Mouse (Mus musculus) hindbrain, embryonic 16.5 days (tissue): ENCODE measurements around the gene Ncoa5. TPM values are rescaled to one million over a fixed set of nuclear protein-coding genes. Genes with fewer than 3 reads are reported as not detected.

Source experiments
- ATAC-seq: fragments of 200-750 bp; cut with Nextera tagmentation; 2 replicates; pipeline ENCODE4 v1.8.0; 2017; ENCODE audit warnings: moderate TSS enrichment, moderate library complexity
- H3K27ac ChIP-seq: fragments of 300-500 bp; sonication (generic); 2 replicates; pipeline ENCODE4 v1.5.1; 2014; ENCODE audit warnings: low read depth, mild to moderate bottlenecking, control low read depth, low read length, moderate library complexity
- H3K27me3 ChIP-seq: fragments of 300-500 bp; sonication (generic); replicated peaks from 2 replicates; pipeline ENCODE4 v1.6.1; 2014; ENCODE audit warnings: low read length; ENCODE audit not compliant: control insufficient read depth, insufficient read depth
- H3K36me3 ChIP-seq: fragments of 300-500 bp; sonication (generic); 2 replicates; pipeline ENCODE4 v1.6.1; 2014; ENCODE audit warnings: mild to moderate bottlenecking, low read length, moderate library complexity, mixed read lengths; ENCODE audit not compliant: control insufficient read depth, insufficient read depth
- H3K4me1 ChIP-seq: fragments of 300-500 bp; sonication (generic); 2 replicates; pipeline ENCODE4 v1.6.1; 2014; ENCODE audit warnings: low read depth, low read length; ENCODE audit not compliant: control insufficient read depth, insufficient read depth
- H3K4me2 ChIP-seq: fragments of 300-500 bp; sonication (generic); 2 replicates; pipeline ENCODE4 v1.6.1; 2014; ENCODE audit warnings: mild to moderate bottlenecking, low read length, control low read depth, moderate library complexity
- H3K4me3 ChIP-seq: fragments of 300-500 bp; sonication (generic); 2 replicates; pipeline ENCODE4 v1.5.1; 2014; ENCODE audit warnings: mild to moderate bottlenecking, low read length, control low read depth, moderate library complexity
- H3K9ac ChIP-seq: fragments of 300-500 bp; sonication (generic); 2 replicates; pipeline ENCODE4 v1.6.1; 2014; ENCODE audit warnings: low read depth, mild to moderate bottlenecking, control low read depth, low read length, moderate library complexity
- H3K9me3 ChIP-seq: fragments of 300-500 bp; sonication (generic); 2 replicates; pipeline ENCODE4 v1.6.1; 2014; ENCODE audit warnings: mild to moderate bottlenecking, low read length, moderate library complexity; ENCODE audit not compliant: control insufficient read depth
- WGBS: fragments of 180-500 bp; shearing (Covaris S2); extraction: QIAGEN DNeasy Blood & Tissue Kit; methylation state at CpG from one replicate; pipeline ENCODE4 v1.1.7; 2014; 5-methylcytosine and 5-hydroxymethylcytosine counted together
- polyA plus RNA-seq: library from polyadenylated mRNA; unstranded; fragments of >200 nt; fragmentation: Nextera tagmentation; extraction: Ambion mirVana; gene quantifications from 2 replicates; pipeline ENCODE4 v1.2.1, GENCODE M21; 2015

Gene Ncoa5
- polyA plus RNA-seq, 1 experiment from 2014 or later = 83.8 TPM

DNA sequence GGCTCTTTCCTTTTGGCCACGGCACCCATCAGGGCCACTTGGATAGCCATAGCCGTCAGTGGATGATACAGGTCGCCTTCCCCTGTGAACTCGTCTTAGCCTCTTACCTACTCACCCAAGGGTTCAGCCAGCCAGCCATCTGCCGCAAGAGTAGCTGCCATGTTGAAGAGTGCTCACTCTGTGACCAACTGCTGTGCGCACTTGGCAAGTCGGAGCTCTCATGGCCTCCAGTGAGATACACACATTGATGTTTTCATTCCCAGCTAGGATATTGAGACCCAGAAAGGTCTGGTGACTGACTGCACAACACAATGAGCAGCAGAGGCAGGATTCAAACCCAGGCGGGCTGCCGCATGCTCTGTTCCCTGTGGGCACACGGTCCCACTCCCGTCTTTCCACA lies 40.5 kb downstream of the Ncoa5 start:
- peaks cover 14% of the 10 kb centered on the region for H3K4me1 ChIP-seq
- WGBS = 70% methylated on average over 11 of the region's 11 CpGs
- no peak overlapping the region for H3K4me3 ChIP-seq
- no peak for ATAC-seq
- no peaks in the 10 kb centered on the region for H3K27me3 ChIP-seq
- H3K9me3 ChIP-seq = no peaks in the 10 kb centered on the region
- peaks cover 10% of the 10 kb centered on the region for H3K36me3 ChIP-seq
- no peak overlapping the region for H3K4me2 ChIP-seq
- H3K9ac ChIP-seq = no peak overlapping the region
- no peak overlapping the region for H3K27ac ChIP-seq

DNA sequence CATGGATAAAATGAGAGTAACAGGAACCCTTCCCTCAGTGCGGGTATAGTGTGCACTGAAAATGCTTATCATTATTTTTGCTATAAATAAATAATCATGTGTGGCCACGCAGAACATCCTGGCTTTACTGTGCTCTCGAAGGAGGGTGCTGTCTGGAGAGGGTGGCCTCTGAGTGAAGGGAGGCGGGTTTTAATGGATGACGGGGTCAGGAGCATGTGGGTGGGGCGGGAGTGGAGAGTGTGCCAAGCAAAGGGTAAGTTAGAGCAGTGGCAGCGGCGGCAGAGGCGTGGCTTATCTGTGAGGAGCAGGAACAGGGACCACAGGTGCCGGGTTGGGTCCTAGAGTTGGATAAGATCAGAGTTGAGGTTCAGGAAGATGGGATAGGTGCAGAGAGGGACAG lies 42.9 kb downstream of the Ncoa5 start:
- H3K27ac ChIP-seq = no peak overlapping the region
- H3K4me2 ChIP-seq = no peak overlapping the region
- H3K4me3 ChIP-seq = no peak overlapping the region
- H3K9ac ChIP-seq = no peak overlapping the region
- no peaks in the 10 kb centered on the region for H3K27me3 ChIP-seq
- H3K4me1 ChIP-seq = no peaks in the 10 kb centered on the region; the same call in 1 of the 2 replicates
- H3K9me3 ChIP-seq = no peaks in the 10 kb centered on the region
- WGBS = 52% methylated on average over 10 of the region's 10 CpGs
- H3K36me3 ChIP-seq = peaks cover 18% of the 10 kb centered on the region
- ATAC-seq = no peak

DNA sequence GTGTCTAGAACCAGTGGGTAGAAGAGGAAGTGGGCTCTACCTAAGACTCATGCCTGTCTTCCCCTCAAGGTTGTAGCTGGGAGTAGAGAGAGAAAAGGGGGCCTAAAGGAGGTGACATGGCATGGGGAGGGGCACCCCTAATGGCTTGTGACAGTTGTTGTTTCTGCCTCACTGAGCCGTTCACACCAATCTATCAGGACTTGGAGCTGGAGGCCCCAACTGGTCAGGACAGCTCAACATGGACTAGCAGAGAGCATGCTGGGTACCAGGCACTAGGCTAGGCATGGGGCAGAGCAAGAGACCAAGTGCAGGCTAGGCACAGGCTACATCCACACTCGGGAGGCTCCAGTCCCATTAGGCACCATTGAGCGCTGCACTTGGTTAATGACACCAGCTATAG lies 43.6 kb downstream of the Ncoa5 start:
- 72% methylated on average over 3 of the region's 3 CpGs for WGBS
- H3K36me3 ChIP-seq = peaks cover 23% of the 10 kb centered on the region
- no peaks in the 10 kb centered on the region for H3K27me3 ChIP-seq
- no peak overlapping the region for H3K4me2 ChIP-seq
- H3K9ac ChIP-seq = no peak overlapping the region
- no peaks in the 10 kb centered on the region; the same call in 1 of the 2 replicates for H3K4me1 ChIP-seq
- no peak overlapping the region for H3K27ac ChIP-seq
- no peak for ATAC-seq
- H3K4me3 ChIP-seq = no peak overlapping the region
- H3K9me3 ChIP-seq = no peaks in the 10 kb centered on the region

DNA sequence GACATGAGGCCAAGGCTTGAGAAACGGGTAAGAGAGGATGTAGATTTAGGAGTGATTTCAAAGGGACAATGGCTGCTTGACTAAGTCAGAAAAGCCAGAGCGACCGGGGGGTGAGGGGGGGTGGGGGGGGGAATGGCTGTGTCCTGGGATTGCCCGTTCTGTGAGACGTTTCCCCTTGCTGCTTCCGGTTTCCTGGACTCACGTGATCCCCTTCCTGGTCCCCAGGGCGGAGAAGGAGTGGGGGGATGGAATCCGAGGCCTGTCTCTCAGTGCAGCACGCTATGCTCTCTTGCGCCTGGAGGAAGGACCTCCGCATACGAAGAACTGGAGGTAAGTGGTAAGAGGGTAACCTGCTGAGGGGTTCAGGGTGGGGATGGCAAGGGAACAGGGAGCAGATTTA lies 45.9 kb downstream of the Ncoa5 start:
- Histone ChIP-seq H3K36me3 (peaks cover 23% of the 10 kb centered on the region), H3K9ac (no peak overlapping the region), H3K27me3 (no peaks in the 10 kb centered on the region), H3K9me3 (no peaks in the 10 kb centered on the region), H3K4me1 (no peaks in the 10 kb centered on the region), H3K4me3 (no peak overlapping the region), H3K4me2 (no peak overlapping the region), H3K27ac (no peak overlapping the region)
- WGBS = 68% methylated on average over 13 of the region's 13 CpGs
- no peak for ATAC-seq

DNA sequence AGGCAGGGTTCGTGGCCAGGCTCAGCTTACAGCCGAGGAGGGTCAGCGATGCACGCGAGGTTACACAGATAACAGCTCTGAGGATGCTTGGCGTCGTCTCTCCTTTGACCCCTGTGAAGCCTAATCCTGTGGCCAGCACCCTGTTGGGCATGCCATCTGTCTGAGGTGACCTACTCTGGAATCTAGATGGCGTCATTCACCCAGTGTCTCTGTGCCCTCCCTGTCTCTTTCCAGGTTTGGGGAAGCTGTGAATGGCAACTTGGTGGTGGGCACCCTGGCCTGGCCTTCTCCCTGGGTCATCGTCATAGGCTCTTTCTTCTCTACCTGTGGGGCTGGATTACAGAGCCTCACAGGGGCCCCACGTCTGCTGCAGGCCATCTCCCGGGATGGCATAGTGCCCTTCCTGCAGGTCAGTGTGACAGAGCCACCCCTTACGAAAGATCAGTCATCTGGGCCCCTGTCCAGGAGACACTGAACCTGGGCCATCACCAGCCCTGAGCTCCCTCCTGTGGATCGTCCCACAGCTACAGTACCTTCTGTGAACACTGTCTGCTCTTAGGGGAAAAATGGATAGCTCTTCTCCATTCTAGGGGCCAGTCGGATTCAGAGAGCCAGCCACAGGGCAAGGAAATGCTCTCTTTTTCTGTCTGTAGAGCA lies 48.2 kb downstream of the Ncoa5 start:
- no peak for ATAC-seq
- no peak overlapping the region for H3K4me2 ChIP-seq
- no peak overlapping the region for H3K27ac ChIP-seq
- H3K9me3 ChIP-seq = no peaks in the 10 kb centered on the region
- no peak overlapping the region for H3K9ac ChIP-seq
- no peaks in the 10 kb centered on the region for H3K4me1 ChIP-seq
- 75% methylated on average over 14 of the region's 14 CpGs for WGBS
- H3K36me3 ChIP-seq = peaks cover 28% of the 10 kb centered on the region
- H3K4me3 ChIP-seq = no peak overlapping the region
- H3K27me3 ChIP-seq = no peaks in the 10 kb centered on the region

DNA sequence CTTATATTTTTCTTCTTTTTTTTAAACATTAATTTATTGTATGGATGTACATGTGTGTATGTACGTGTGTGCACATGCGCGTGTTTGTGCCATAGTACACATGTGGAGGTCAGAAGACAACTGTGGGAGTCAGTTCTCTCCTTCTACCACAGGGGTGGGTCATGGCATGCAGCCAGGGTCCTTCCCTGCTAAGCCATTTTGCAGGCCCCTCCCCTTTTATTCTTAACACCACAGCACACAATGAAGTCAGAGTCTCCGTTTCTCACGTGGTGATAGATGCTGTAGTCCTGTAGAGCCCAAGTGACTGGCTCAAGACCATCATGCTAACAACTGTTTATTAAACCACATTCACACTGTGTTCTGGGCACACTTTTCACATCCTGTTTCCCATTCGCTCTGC lies 48.7 kb downstream of the Ncoa5 start:
- Histone ChIP-seq H3K4me2 (no peak overlapping the region), H3K4me3 (no peak overlapping the region), H3K4me1 (no peaks in the 10 kb centered on the region), H3K9me3 (no peaks in the 10 kb centered on the region), H3K36me3 (peaks cover 26% of the 10 kb centered on the region), H3K27me3 (no peaks in the 10 kb centered on the region), H3K27ac (no peak overlapping the region), H3K9ac (no peak overlapping the region)
- 74% methylated on average over 6 of the region's 6 CpGs for WGBS
- ATAC-seq = no peak

DNA sequence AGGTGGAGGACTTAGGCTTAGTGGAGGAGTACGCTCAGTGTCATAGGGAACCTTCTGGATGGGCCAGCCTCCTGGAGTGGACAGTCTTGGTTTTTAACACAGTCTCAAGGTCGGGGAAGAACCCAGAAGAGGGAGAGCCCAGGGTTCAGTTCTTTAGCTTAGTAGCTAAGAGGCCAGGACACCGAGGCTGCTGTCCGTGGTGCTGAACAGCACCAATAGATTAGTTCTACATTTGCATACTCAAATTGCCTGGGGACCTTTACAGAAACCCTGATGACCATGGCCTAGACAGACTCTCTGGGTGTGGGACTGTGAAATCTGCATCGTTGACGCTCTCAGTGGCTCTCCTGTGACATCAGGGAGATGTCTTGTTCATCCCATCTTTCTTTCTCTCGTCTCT lies 54.9 kb downstream of the Ncoa5 start:
- 19% methylated on average over 7 of the region's 7 CpGs for WGBS
- Histone ChIP-seq H3K27ac (no peak overlapping the region), H3K4me3 (no peak overlapping the region), H3K9ac (no peak overlapping the region), H3K36me3 (peaks cover 20% of the 10 kb centered on the region; the same call in 1 of the 2 replicates), H3K27me3 (no peaks in the 10 kb centered on the region; the same call in 1 of the 2 replicates), H3K4me2 (no peak overlapping the region), H3K9me3 (no peaks in the 10 kb centered on the region), H3K4me1 (peaks cover 9% of the 10 kb centered on the region)
- ATAC-seq = no peak

DNA sequence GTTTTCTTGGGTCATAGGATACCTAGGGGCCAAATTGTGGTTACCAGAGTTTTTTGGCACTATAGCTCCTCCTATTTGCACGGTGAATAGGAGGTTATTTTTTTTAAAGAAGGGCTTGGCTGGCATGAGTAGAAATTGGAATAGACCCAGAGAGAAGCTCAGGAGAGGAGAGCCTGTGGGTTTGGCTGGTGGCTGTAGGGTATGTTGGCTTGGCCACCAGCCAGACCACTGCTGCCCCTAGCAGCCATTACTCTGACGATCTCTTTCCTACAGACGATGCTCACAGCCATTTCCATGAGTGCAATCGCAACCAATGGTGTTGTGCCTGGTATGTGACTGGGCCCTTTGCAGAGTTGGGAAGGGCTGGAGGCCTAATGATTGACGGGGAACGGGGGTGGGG lies 59.1 kb downstream of the Ncoa5 start:
- 67% methylated on average over 6 of the region's 6 CpGs for WGBS
- H3K27me3 ChIP-seq = no peaks in the 10 kb centered on the region; the same call in 1 of the 2 replicates
- no peak for ATAC-seq
- H3K36me3 ChIP-seq = peaks cover 10% of the 10 kb centered on the region; the same call in 1 of the 2 replicates
- H3K9ac ChIP-seq = no peak overlapping the region
- no peak overlapping the region for H3K4me2 ChIP-seq
- no peaks in the 10 kb centered on the region for H3K9me3 ChIP-seq
- H3K27ac ChIP-seq = no peak overlapping the region
- H3K4me3 ChIP-seq = no peak overlapping the region
- peaks cover 19% of the 10 kb centered on the region for H3K4me1 ChIP-seq

DNA sequence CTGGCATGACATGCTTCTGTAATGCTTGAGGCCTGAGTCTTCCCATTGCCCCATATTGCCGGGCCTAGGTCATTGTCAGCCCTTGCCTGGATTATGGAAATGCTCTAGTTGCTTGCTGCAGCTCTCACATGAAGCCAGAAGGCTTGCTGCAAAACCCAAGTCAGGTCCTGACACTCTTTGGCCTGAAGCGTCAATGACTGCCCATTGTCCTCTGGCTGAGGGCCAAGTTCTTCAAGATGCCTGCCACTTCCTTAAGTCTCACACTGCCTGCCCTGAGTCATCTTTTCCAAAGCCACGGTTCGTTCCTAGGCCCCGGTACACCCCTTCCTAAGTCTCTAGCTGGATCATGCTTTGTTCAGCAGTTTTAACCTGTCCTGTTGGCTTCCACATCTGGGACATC lies 62.0 kb downstream of the Ncoa5 start:
- Histone ChIP-seq H3K9ac (no peak overlapping the region), H3K27ac (no peak overlapping the region), H3K36me3 (no peaks in the 10 kb centered on the region), H3K9me3 (no peaks in the 10 kb centered on the region), H3K4me1 (peaks cover 33% of the 10 kb centered on the region), H3K27me3 (peaks cover 3% of the 10 kb centered on the region; the same call in 1 of the 2 replicates), H3K4me2 (no peak overlapping the region), H3K4me3 (no peak overlapping the region)
- WGBS = 70% methylated on average over 5 of the region's 5 CpGs
- ATAC-seq = no peak
